Mouse (Mus musculus) hindbrain, embryonic 11.5 days (tissue): Measurements from ENCODE around the gene Slc22a16. TPM values are rescaled to one million over a fixed set of nuclear protein-coding genes. Genes with fewer than 3 reads are reported as not detected.
A peak's percentile ranks its signal among the peaks of the same experiment; 100 is the strongest.

Source experiments
- ATAC-seq: fragments of 200-750 bp; cut with Nextera tagmentation; 2 replicates; pipeline ENCODE4 v1.8.0; 2017; ENCODE audit warnings: mild to moderate bottlenecking, moderate TSS enrichment, moderate library complexity; ENCODE audit not compliant: low FRiP score
- DNase-seq: peaks from one replicate; pipeline ENCODE4 v3.0.0-alpha.2; 2015; ENCODE audit warnings: low spot score
- H3K27ac ChIP-seq: fragments of 300-500 bp; sonication (generic); 2 replicates; pipeline ENCODE4 v1.5.1; 2014; ENCODE audit warnings: mild to moderate bottlenecking, low read depth, low read length
- H3K27me3 ChIP-seq: fragments of 300-500 bp; sonication (generic); 2 replicates; pipeline ENCODE4 v1.6.1; 2014; ENCODE audit warnings: mild to moderate bottlenecking, low read length, moderate library complexity, mixed read lengths; ENCODE audit not compliant: control insufficient read depth, insufficient read depth
- H3K36me3 ChIP-seq: fragments of 300-500 bp; sonication (generic); 2 replicates; pipeline ENCODE4 v1.6.1; 2014; ENCODE audit warnings: mild to moderate bottlenecking, low read length, moderate library complexity, mixed read lengths; ENCODE audit not compliant: control insufficient read depth, insufficient read depth
- H3K4me1 ChIP-seq: fragments of 300-500 bp; sonication (generic); replicated peaks from 2 replicates; pipeline ENCODE4 v1.6.1; 2014; ENCODE audit warnings: low read length, mixed read lengths; ENCODE audit not compliant: control insufficient read depth, insufficient read depth
- H3K4me2 ChIP-seq: fragments of 300-500 bp; sonication (generic); replicated peaks from 2 replicates; pipeline ENCODE4 v1.6.1; 2014; ENCODE audit warnings: mild to moderate bottlenecking, low read depth, low read length
- H3K4me3 ChIP-seq: fragments of 300-500 bp; sonication (generic); 2 replicates; pipeline ENCODE4 v1.5.1; 2014; ENCODE audit warnings: low read depth, low read length
- H3K9ac ChIP-seq: fragments of 300-500 bp; sonication (generic); 2 replicates; pipeline ENCODE4 v1.6.1; 2014; ENCODE audit warnings: low read depth, low read length
- H3K9me3 ChIP-seq: fragments of 300-500 bp; sonication (generic); 2 replicates; pipeline ENCODE4 v1.6.1; 2016; ENCODE audit warnings: low read length; ENCODE audit not compliant: control insufficient read depth
- WGBS: fragments of 180-500 bp; shearing (Covaris S2); extraction: QIAGEN DNeasy Blood & Tissue Kit; methylation state at CpG from one replicate; pipeline ENCODE4 v1.1.7; 2014; 5-methylcytosine and 5-hydroxymethylcytosine counted together
- polyA plus RNA-seq: library from polyadenylated mRNA; unstranded; fragments of >200 nt; fragmentation: Nextera tagmentation; extraction: Ambion mirVana; gene quantifications from 2 replicates; pipeline ENCODE4 v1.2.1, GENCODE M21; 2014

Slc22a16 gene
- polyA plus RNA-seq: not detected in 2 replicates

DNA sequence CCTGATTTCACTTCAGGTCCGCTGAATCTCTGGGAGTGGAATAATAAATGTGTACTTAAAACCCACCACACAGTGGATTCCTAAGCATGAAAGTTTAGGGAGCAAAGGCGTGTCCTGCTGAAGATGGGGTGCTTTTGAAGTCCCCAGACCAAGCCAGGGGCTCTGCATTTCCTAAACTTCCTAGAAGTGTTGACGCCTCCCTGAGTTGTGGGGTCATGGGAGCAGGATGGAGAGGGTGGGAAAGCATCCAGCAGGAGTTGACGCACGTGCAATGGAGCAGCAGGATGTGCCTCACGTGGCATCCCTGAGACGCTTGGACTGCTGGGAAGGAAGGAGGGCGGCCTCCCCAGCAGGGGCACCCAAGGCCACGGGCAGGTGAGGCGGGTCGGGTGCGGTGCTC is at the start of gene Slc22a16:
TSS of gene Slc22a16 (plus strand) at position 301 of the 400 bp plus-strand sequence.
- H3K4me2 ChIP-seq: no peak within 1 kb of the TSS
- 89% methylated on average over 12 of the region's 12 CpGs for WGBS
- H3K36me3 ChIP-seq: no peaks in the 10 kb centered on the region
- H3K9me3 ChIP-seq: no peaks in the 10 kb centered on the region
- H3K9ac ChIP-seq: no peak within 1 kb of the TSS
- no peak for ATAC-seq
- H3K4me1 ChIP-seq: no peaks in the 10 kb centered on the region
- H3K27me3 ChIP-seq: no peaks in the 10 kb centered on the region
- no peak within 1 kb of the TSS for H3K4me3 ChIP-seq
- DNase-seq: no peak
- H3K27ac ChIP-seq: no peak within 1 kb of the TSS

DNA sequence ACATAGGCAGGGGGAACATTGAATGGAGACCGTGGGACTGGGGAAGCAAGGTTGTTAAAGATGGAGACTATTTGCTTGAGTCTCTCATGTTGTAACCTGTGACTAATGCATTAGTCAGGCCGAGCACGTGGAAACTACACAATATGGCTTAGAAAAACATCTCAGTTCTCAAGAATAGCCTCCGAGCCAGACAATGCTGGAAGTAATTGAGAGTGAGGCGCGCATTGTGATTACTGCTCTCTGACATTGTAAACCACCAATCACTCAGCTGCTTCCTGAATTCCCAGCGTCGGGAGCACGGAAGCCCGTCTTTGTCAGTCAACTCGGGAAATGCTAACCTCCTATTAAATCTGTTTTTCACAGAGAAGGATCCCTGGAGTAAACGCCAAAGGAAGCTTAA is 48.6 kb upstream of the Slc22a16 start:
- no peak overlapping the region for H3K27ac ChIP-seq
- ATAC-seq (peak; percentile 78), DNase-seq (peak; percentile 63)
- no peaks in the 10 kb centered on the region for H3K27me3 ChIP-seq
- H3K4me3 ChIP-seq: no peak overlapping the region
- H3K36me3 ChIP-seq: no peaks in the 10 kb centered on the region
- no peaks in the 10 kb centered on the region; the same call in 1 of the 2 replicates for H3K4me1 ChIP-seq
- H3K4me2 ChIP-seq: no peak overlapping the region; the same call in 1 of the 2 replicates
- 6% methylated on average over 12 of the region's 12 CpGs for WGBS
- H3K9me3 ChIP-seq: no peaks in the 10 kb centered on the region
- H3K9ac ChIP-seq: no peak overlapping the region

DNA sequence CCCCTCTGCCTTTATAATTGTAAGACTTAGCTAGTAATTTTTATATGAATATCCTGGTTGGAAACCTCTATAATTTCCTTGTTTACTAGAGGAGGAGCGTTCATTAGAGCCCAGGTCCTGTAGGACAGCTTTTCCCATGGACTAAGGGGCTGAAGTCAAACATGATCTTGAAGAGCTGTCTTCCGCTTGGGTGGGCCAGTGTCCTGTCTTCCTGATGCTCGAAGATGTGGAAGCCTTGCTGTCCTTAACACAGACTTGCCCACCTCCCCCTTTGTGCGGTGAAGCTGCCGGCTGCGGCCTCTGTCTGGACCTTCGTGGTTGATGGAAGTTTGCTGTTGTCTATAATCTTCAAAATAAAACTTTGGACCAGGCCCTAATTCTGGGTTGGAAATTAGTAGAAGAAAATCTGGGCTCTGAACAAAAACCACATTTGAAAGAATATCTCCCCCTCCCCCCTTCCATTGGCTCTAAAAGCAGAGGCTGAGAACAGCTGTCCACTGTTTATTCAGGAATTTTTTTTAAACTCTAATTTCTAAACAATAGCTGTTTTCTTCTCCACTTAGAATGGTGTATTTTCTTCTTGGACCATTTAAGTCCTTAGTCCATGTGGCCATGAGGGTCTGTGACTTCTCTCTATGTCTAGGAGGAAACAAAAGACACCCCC is 46.7 kb upstream of the Slc22a16 start:
- WGBS: 58% methylated on average over 7 of the region's 7 CpGs
- Histone ChIP-seq H3K36me3 (no peaks in the 10 kb centered on the region), H3K27me3 (no peaks in the 10 kb centered on the region), H3K9me3 (no peaks in the 10 kb centered on the region), H3K4me2 (no peak overlapping the region), H3K27ac (no peak overlapping the region), H3K9ac (no peak overlapping the region), H3K4me3 (no peak overlapping the region), H3K4me1 (no peaks in the 10 kb centered on the region; the same call in 1 of the 2 replicates)
- no peak for ATAC-seq
- no peak for DNase-seq

DNA sequence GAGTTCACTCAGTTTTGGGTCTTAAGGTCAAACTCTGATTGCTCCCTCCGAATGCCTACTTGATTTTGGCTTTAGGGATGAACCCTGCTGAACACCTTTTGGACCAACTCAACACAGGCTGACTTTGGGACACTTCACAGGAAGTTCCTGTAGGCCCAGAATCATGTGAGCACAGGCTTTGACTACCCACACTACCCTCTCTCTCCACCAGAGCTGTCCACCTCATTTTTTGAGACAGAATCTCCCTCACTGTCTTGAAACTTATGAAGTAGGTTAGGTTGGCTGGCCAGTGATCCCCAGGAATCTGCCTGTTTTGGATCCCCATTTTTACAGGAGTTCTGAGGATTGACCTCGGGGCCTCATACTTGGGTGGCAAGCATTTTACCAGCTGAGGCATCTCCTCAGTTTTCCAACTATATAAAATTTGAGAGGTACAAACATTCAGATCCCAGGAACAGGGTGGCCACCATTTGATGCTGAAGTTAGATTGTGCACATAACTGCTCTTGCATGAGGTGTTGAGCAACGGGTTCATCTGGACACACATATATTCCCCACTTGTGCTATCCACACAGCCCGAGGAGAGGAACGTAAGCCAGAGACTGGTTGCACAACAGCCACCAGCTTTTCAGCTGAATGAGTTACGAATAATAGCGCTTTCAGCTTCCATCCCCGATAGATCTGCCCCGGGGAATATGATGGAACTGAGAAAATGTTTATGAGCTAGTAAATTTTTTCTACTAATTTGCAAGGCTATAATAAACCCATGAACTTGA is 45.9 kb upstream of the Slc22a16 start:
- H3K4me2 ChIP-seq: no peak overlapping the region
- 74% methylated on average over 9 of the region's 9 CpGs for WGBS
- H3K27me3 ChIP-seq: no peaks in the 10 kb centered on the region
- H3K9me3 ChIP-seq: no peaks in the 10 kb centered on the region
- no peak overlapping the region for H3K9ac ChIP-seq
- no peak overlapping the region for H3K27ac ChIP-seq
- ATAC-seq: no peak
- DNase-seq: no peak
- no peak overlapping the region for H3K4me3 ChIP-seq
- H3K36me3 ChIP-seq: no peaks in the 10 kb centered on the region
- no peaks in the 10 kb centered on the region; the same call in 1 of the 2 replicates for H3K4me1 ChIP-seq

DNA sequence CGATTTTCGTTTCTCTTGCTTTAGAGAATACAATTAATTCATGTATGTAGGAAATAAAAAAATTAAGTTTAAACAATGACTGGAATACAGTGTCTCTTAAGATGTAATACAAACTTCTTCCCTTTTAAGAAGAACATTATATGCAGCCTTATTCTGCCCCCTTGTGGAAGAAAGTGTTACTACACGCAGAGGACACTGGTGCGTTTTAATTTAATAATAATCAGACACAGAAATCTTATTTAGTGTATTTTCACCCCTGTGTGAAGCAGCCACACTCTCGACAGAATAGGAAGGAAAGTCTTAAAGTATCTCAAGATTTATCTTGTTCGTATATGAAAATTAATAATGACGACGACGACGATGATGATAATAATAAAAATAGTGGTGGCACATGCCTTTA is 45.1 kb upstream of the Slc22a16 start:
- DNase-seq: peak; percentile 83
- H3K27ac ChIP-seq: no peak overlapping the region

DNA sequence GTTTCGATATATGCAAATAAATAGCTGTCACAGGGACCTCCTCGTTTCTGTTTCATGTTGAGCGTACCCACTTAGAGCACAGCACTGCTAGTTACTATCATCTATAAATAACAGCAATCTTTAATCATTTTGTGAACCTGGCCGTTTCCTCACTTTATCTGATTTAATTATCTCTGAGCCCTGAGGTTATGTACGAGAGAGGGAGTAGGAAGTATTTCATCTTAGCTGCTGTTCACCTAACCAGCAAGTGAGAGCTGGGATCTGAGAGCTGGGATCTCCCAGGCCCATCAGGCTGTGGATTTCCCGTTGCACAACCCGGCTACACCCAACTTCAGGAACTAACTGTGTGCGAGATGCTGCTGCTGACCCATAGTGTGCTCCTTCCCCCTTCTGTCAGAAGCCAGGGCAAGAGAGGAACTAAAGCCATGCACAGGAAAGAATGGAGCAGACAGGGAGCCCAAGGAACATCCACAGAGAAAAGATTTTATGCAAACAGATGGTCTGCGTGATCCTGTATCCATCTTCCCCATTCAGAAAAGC is 44.5 kb upstream of the Slc22a16 start:
- Histone ChIP-seq H3K4me3 (no peak overlapping the region), H3K4me2 (no peak overlapping the region), H3K9ac (no peak overlapping the region), H3K9me3 (no peaks in the 10 kb centered on the region), H3K36me3 (no peaks in the 10 kb centered on the region), H3K27ac (no peak overlapping the region), H3K27me3 (no peaks in the 10 kb centered on the region), H3K4me1 (no peaks in the 10 kb centered on the region; the same call in 1 of the 2 replicates)
- WGBS: 76% methylated on average over 9 of the region's 9 CpGs
- no peak for ATAC-seq
- no peak for DNase-seq

More for the DNA sequence above, 45.1 kb upstream of the Slc22a16 start:
- H3K9me3 ChIP-seq: no peaks in the 10 kb centered on the region
- H3K4me2 ChIP-seq: no peak overlapping the region
- H3K4me3 ChIP-seq: no peak overlapping the region
- no peak for ATAC-seq
- 28% methylated on average over 10 of the region's 10 CpGs for WGBS
- no peaks in the 10 kb centered on the region for H3K36me3 ChIP-seq
- H3K4me1 ChIP-seq: no peaks in the 10 kb centered on the region; the same call in 1 of the 2 replicates
- H3K27me3 ChIP-seq: no peaks in the 10 kb centered on the region
- H3K9ac ChIP-seq: no peak overlapping the region

DNA sequence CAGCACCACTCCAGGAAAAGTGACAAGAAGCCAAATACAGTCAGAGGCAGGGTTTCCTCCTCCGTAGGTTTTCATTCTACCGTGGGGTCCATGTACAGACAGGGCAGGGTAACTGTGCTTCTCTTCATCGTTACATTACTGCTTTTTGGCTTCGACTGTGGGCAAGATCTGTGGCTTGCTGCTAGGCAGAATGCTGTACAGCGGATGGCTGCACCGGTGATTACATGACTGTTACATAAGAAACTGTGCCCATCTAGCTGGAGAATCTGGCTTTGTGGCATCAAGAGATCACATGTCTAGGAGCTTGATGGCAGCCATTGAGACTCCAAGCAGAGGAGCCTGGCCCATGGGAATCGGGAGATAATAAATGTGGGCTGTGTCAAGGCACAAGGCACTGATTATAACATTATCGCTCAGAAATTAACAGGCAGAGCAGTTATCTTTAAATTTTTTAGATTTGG is 43.8 kb upstream of the Slc22a16 start:
- no peak overlapping the region for H3K27ac ChIP-seq
- H3K9me3 ChIP-seq: no peaks in the 10 kb centered on the region
- no peak overlapping the region for H3K4me3 ChIP-seq
- no peaks in the 10 kb centered on the region; the same call in 1 of the 2 replicates for H3K4me1 ChIP-seq
- no peaks in the 10 kb centered on the region for H3K27me3 ChIP-seq
- WGBS: 87% methylated on average over 8 of the region's 8 CpGs
- H3K9ac ChIP-seq: no peak overlapping the region
- DNase-seq: no peak
- no peak overlapping the region for H3K4me2 ChIP-seq
- no peaks in the 10 kb centered on the region for H3K36me3 ChIP-seq
- ATAC-seq: no peak

DNA sequence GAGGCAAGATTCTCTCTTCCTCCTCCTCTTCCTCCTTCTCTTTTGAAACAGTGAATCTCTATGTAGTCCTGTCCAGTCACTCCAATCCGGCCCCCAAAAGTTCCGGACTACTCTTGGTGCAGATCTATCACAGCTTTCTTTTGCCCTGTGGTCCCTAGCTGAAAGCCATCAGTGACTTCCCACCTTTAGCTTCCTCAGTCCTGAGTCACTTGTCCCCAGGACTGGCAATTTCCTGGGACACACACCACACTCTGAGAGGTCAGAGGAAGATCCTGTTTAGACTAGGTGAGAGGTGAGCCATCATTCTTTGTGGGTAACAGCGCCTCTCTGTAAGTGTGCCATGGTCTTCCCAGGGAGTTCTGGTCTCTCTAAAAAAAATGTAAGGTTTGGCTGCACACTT is 43.1 kb upstream of the Slc22a16 start:
- no peak overlapping the region for H3K27ac ChIP-seq
- H3K36me3 ChIP-seq: no peaks in the 10 kb centered on the region
- H3K27me3 ChIP-seq: no peaks in the 10 kb centered on the region
- 89% methylated on average over 3 of the region's 3 CpGs for WGBS
- H3K4me3 ChIP-seq: no peak overlapping the region
- no peaks in the 10 kb centered on the region; the same call in 1 of the 2 replicates for H3K4me1 ChIP-seq
- H3K9me3 ChIP-seq: no peaks in the 10 kb centered on the region
- ATAC-seq (no peak), DNase-seq (no peak)
- no peak overlapping the region for H3K4me2 ChIP-seq
- H3K9ac ChIP-seq: no peak overlapping the region
